Mouse (Mus musculus) myocyte (in vitro differentiated cells): Measurements from ENCODE around the gene Mtx3.

Experiments used
- CEBPB ChIP-seq: IDR thresholded peaks from 2 replicates; pipeline ENCODE4 v1.6.1; 2011; ENCODE audit warnings: mild to moderate bottlenecking, moderate library complexity; ENCODE audit not compliant: poor library complexity, insufficient read depth, severe bottlenecking
- E2F4 ChIP-seq: IDR thresholded peaks from one replicate; pipeline ENCODE4 v1.6.1; 2011; ENCODE audit warnings: mild to moderate bottlenecking, control low read depth, moderate library complexity; ENCODE audit not compliant: insufficient read depth
- MAX ChIP-seq: IDR thresholded peaks from one replicate; pipeline ENCODE4 v1.6.1; 2011; ENCODE audit warnings: low read depth, mild to moderate bottlenecking, control low read depth
- MYOD1 ChIP-seq, 3 experiments: IDR thresholded peaks; one replicate each; pipeline ENCODE4 v1.6.1; 2011; ENCODE audit warnings: control low read depth in 2 of 3, low read depth in 2 of 3, mild to moderate bottlenecking in 2 of 3, moderate library complexity in 1 of 3; ENCODE audit not compliant: insufficient read length in 2 of 3, control insufficient read depth in 1 of 3
- MYOG ChIP-seq, 3 experiments: IDR thresholded peaks; one replicate each; pipeline ENCODE4 v1.6.1; 2011; ENCODE audit warnings: control low read depth in 2 of 3, low read depth in 2 of 3, mild to moderate bottlenecking in 2 of 3; ENCODE audit not compliant: insufficient read length in 2 of 3, control insufficient read depth in 1 of 3, insufficient read depth in 1 of 3
- POLR2A ChIP-seq: IDR thresholded peaks from one replicate; pipeline ENCODE4 v1.6.1; 2011; ENCODE audit warnings: low read depth, mild to moderate bottlenecking, control low read depth, moderate library complexity; ENCODE audit not compliant: insufficient read length
- POLR2AphosphoS2 ChIP-seq: IDR thresholded peaks from one replicate; pipeline ENCODE4 v1.6.1; 2011; ENCODE audit warnings: low read depth, control low read depth; ENCODE audit not compliant: insufficient read length
- REST ChIP-seq: IDR thresholded peaks from one replicate; pipeline ENCODE4 v1.6.1; 2011; ENCODE audit warnings: mild to moderate bottlenecking, control low read depth, moderate library complexity; ENCODE audit not compliant: insufficient read depth, insufficient read length
- SRF ChIP-seq: IDR thresholded peaks from one replicate; pipeline ENCODE4 v1.6.1; 2011; ENCODE audit warnings: low read depth; ENCODE audit not compliant: control insufficient read depth, insufficient read length
- TCF12 ChIP-seq: IDR thresholded peaks from one replicate; pipeline ENCODE4 v1.6.1; 2011; ENCODE audit warnings: mild to moderate bottlenecking, control low read depth; ENCODE audit not compliant: poor library complexity, insufficient read depth, severe bottlenecking
- USF1 ChIP-seq: IDR thresholded peaks from one replicate; pipeline ENCODE4 v1.6.1; 2011; ENCODE audit warnings: low read depth, mild to moderate bottlenecking, control low read depth, moderate library complexity

GRCm38 (mm10) chr13:92903291-92903690, 58.7 kb downstream of the Mtx3 start:
- no peak for TF ChIP-seq POLR2A
- TF ChIP-seq REST = no peak
- no peak for TF ChIP-seq E2F4
- TF ChIP-seq MYOD1 (IDR thresholded peaks at IDR 0.05; ENCODE audit: control insufficient read depth in 1 of 3, insufficient read length in 2 of 3, low read depth in 2 of 3) = no peak
- TF ChIP-seq USF1 = no peak
- no peak for TF ChIP-seq POLR2AphosphoS2
- no peak for TF ChIP-seq MAX
- TF ChIP-seq TCF12 = no peak
- TF ChIP-seq CEBPB = no peak
- no peak for TF ChIP-seq MYOG (IDR thresholded peaks at IDR 0.05; ENCODE audit: control insufficient read depth in 1 of 3, insufficient read depth in 1 of 3, insufficient read length in 2 of 3, low read depth in 2 of 3)
- no peak for TF ChIP-seq SRF
